Mouse (Mus musculus): ENCODE results near the gene Ndufb6. TPM values are rescaled to one million over a fixed set of nuclear protein-coding genes. Genes with fewer than 3 reads are reported as not detected.

The Ndufb6 gene
- polyA plus RNA-seq, 1 experiment from 2014 or later, result 293 TPM

DNA sequence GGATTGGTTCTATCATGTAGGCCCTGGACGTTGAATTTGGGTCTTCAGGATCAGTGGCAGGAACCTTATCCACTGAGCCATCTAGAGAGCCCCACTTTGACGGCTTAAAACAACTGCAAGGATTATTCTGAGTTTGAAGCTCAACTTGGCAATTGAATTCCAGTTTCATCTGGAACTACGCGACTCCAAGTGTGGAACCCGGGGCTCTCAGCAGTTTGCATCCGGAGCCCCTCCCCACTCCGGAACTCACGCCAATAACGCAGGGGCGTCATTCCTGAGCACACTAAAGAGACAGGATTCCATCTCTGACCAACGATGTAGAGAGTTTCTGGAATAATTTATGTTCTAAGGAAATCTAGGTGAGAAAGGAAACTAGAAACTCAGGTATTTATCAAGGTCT, 52.1 kb downstream of the Ndufb6 start:
- 76% methylated on average over 11 of the region's 11 CpGs for WGBS
- Histone ChIP-seq H3K4me1 (replicated peaks; ENCODE audit: control insufficient read depth, insufficient read depth, low read length) (no peaks in the 10 kb centered on the region), H3K4me3 (ENCODE audit: low read length) (no peak overlapping the region), H3K9me3 (ENCODE audit: control insufficient read depth, low read length) (no peaks in the 10 kb centered on the region), H3K4me2 (ENCODE audit: low read depth, low read length) (no peak overlapping the region), H3K27me3 (ENCODE audit: control insufficient read depth, insufficient read depth, low read depth, low read length) (no peaks in the 10 kb centered on the region), H3K36me3 (ENCODE audit: control insufficient read depth, insufficient read depth, low read length) (no peaks in the 10 kb centered on the region), H3K27ac (ENCODE audit: low read length) (no peak overlapping the region), H3K9ac (ENCODE audit: low read length) (no peak overlapping the region)
- ATAC-seq (ENCODE audit: low read depth), result no peak

DNA sequence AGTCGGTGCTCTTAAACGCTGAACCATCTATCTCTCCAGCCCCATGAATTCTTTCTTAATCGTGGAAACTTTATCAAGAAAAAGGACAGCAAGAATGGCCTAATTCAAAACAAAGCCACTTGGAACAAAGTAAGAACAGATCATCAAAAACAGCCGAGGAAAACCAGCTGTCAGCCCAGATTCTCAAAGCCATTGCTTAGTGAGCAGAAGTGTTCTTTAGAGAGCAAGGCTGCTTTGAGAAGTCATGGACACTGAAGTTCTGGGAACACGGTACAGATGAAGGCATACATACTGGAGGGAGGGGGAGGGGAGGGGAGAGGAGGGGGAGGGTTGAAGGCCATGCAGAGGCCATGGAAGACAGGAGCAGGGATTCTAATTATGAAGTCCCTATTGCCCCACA, 53.1 kb downstream of the Ndufb6 start:
- Histone ChIP-seq H3K9me3 (ENCODE audit: control insufficient read depth, low read length) (no peaks in the 10 kb centered on the region), H3K36me3 (ENCODE audit: control insufficient read depth, insufficient read depth, low read length) (no peaks in the 10 kb centered on the region), H3K4me1 (replicated peaks; ENCODE audit: control insufficient read depth, insufficient read depth, low read length) (no peaks in the 10 kb centered on the region), H3K27me3 (ENCODE audit: control insufficient read depth, insufficient read depth, low read depth, low read length) (no peaks in the 10 kb centered on the region), H3K4me2 (ENCODE audit: low read depth, low read length) (no peak overlapping the region), H3K9ac (ENCODE audit: low read length) (no peak overlapping the region), H3K4me3 (ENCODE audit: low read length) (no peak overlapping the region), H3K27ac (ENCODE audit: low read length) (no peak overlapping the region)
- 38% methylated on average over 5 of the region's 5 CpGs for WGBS
- peak; percentile 75 for ATAC-seq (ENCODE audit: low read depth)

GRCm38 (mm10) chr4:40221876-40222585, 57.2 kb downstream of the Ndufb6 start:
- Histone ChIP-seq H3K4me1 (replicated peaks; ENCODE audit: control insufficient read depth, insufficient read depth, low read length) (no peaks in the 10 kb centered on the region), H3K27ac (ENCODE audit: low read length) (no peak overlapping the region), H3K36me3 (ENCODE audit: control insufficient read depth, insufficient read depth, low read length) (no peaks in the 10 kb centered on the region), H3K9ac (ENCODE audit: low read length) (no peak overlapping the region), H3K4me3 (ENCODE audit: low read length) (no peak overlapping the region), H3K27me3 (ENCODE audit: control insufficient read depth, insufficient read depth, low read depth, low read length) (no peaks in the 10 kb centered on the region), H3K9me3 (ENCODE audit: control insufficient read depth, low read length) (no peaks in the 10 kb centered on the region), H3K4me2 (ENCODE audit: low read depth, low read length) (no peak overlapping the region)
- WGBS, result 42% methylated on average over 21 of the region's 21 CpGs
- ATAC-seq (ENCODE audit: low read depth), result no peak

DNA sequence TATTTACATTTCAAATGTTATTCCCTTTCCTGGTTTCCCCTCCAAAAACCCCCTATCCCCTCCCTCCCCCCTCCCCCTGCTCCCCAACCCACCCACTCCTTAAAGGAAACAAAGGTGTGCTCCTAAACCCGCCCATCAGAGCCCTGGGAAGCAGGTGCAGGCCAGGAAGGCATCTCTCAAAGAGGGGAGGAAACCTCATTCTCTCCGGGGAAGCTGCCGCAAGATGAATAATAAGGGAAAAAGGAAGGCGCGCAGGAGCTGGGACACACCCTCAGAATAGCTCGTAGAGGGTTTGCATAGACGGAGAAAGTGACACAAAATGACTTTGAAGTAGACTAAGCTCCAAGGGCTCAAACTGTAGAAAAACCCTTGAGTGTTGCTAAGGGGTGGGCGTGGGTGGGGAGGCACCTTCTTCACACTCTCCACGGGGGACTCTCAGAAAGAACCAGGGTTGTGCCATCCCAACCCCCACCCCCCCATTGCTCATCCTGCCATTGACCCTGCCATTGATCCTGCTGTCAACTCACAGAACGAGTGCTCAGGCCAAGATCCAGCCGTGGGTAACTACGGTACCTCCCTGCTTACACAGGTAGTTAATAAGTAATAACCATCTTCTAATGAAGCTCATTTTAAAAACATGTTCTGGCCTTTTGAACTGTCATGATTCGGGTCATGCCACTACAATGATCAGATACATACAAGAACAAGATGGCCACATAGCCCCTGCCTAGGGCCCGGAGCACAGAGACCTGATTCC, 58.0 kb downstream of the Ndufb6 start:
- 17% methylated on average over 14 of the region's 14 CpGs for WGBS
- Histone ChIP-seq H3K4me1 (replicated peaks; ENCODE audit: control insufficient read depth, insufficient read depth, low read length) (no peaks in the 10 kb centered on the region), H3K4me2 (ENCODE audit: low read depth, low read length) (no peak overlapping the region), H3K9ac (ENCODE audit: low read length) (no peak overlapping the region), H3K9me3 (ENCODE audit: control insufficient read depth, low read length) (no peaks in the 10 kb centered on the region), H3K4me3 (ENCODE audit: low read length) (no peak overlapping the region), H3K27ac (ENCODE audit: low read length) (no peak overlapping the region), H3K27me3 (ENCODE audit: control insufficient read depth, insufficient read depth, low read depth, low read length) (no peaks in the 10 kb centered on the region), H3K36me3 (ENCODE audit: control insufficient read depth, insufficient read depth, low read length) (no peaks in the 10 kb centered on the region)
- no peak for ATAC-seq (ENCODE audit: low read depth)

Other genes starting within 250 kb of the Ndufb6 start
- gene Aco1, start 136.3 kb downstream of the Ndufb6 start, polyA plus RNA-seq (2015; fragmentation: Nextera tagmentation; extraction: Ambion mirVana), result 56.8 and 60.3 TPM in 2 replicates
- gene Ddx58, start 39.6 kb downstream of the Ndufb6 start, polyA plus RNA-seq (2015; fragmentation: Nextera tagmentation; extraction: Ambion mirVana), result 11.7 and 13.2 TPM in 2 replicates
- gene Smim27, start 9.8 kb downstream of the Ndufb6 start, polyA plus RNA-seq (2015; fragmentation: Nextera tagmentation; extraction: Ambion mirVana), result 36.6 and 40.2 TPM in 2 replicates
- gene Topors, start 9.6 kb downstream of the Ndufb6 start, polyA plus RNA-seq (2015; fragmentation: Nextera tagmentation; extraction: Ambion mirVana), result 39.2 and 39.4 TPM in 2 replicates
- gene Tmem215, start 192.8 kb upstream of the Ndufb6 start, polyA plus RNA-seq (2015; fragmentation: Nextera tagmentation; extraction: Ambion mirVana), result 0.63 and 0.68 TPM in 2 replicates

All from lung, embryonic 16.5 days (tissue).